In the genomic region with DNA sequence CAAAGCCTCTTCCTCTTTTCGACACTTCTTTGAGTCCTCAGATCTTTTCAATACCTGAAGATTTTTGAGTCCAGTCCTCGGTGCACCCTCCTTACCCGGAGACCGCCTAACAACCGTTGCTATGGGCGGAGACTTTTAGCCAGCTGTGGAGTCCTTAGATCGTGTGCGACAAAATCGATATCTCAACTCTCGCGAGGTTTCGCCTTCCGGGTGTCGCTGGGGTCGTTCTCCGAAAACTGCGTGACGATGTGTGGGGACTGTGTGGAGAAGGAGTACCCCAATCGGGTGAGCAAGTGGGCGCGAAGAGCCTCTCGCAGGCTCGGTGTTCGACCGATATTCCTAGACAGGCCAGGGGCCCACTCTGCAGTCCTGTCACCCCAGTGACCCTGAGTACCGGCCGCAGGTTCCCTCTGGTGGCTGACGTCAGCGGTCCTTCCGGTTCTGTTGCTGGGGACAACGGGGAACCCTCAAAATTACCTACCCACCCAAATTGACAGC, we compare ENCODE assay signal across 8 mouse cellular contexts. TPM values are rescaled to one million over a fixed set of nuclear protein-coding genes. Genes with fewer than 3 reads are reported as not detected.
DNase-seq lines count a peak whose midpoint lies in the region; ATAC-seq lines count a peak whose summit lies in the region.

A gene (plus strand): TSS at position 185 of the 498 bp plus-strand sequence.
A gene (plus strand): TSS at position 236 of the 498 bp plus-strand sequence.

- peaks cover 5% of the 10 kb centered on the region; the same call in 1 of the 2 replicates for H3K4me1 ChIP-seq in brown adipose tissue, adult 24 weeks (ENCODE audit: control insufficient read depth, insufficient read depth, insufficient read length, low read length)
- peaks cover 6 to 8% of the 10 kb centered on the region in 2 experiments; a peak in 3 of 4 replicates for H3K4me1 ChIP-seq in heart, embryonic 14.5 days (ENCODE audit: control insufficient read depth in 2 of 2, insufficient read depth in 2 of 2, low read length in 2 of 2)
- H3K4me1 ChIP-seq in liver, embryonic 13.5 days (replicated peaks), result peaks cover 21% of the 10 kb centered on the region
- 0 out of 2 replicates have a peak, but pooled peaks cover 6% of the 10 kb centered on the region for H3K4me1 ChIP-seq in stomach, embryonic 16.5 days (ENCODE audit: control insufficient read depth, insufficient read depth, low read length)

- H3K4me3 ChIP-seq in brown adipose tissue, adult 24 weeks (ENCODE audit: insufficient read depth, low read depth, low read length), result peak within 1 kb of the TSS; percentile 99
- H3K4me3 ChIP-seq in heart, embryonic 14.5 days (ENCODE audit: control insufficient read depth in 1 of 2, insufficient read depth in 1 of 2, low read depth in 1 of 2, low read length in 2 of 2), result peak within 1 kb of the TSS; percentile 54 to 86
- peak within 1 kb of the TSS; percentile 72 for H3K4me3 ChIP-seq in liver, embryonic 13.5 days (replicated peaks)
- H3K4me3 ChIP-seq in stomach, embryonic 16.5 days (replicated peaks; ENCODE audit: low read length), result peak within 1 kb of the TSS; percentile 64

- peak within 1 kb of the TSS; percentile 77 for H3K9ac ChIP-seq in heart, embryonic 14.5 days (ENCODE audit: low read length)
- peak within 1 kb of the TSS; percentile 81 for H3K9ac ChIP-seq in liver, embryonic 13.5 days
- peak within 1 kb of the TSS; percentile 88 for H3K9ac ChIP-seq in stomach, embryonic 16.5 days (ENCODE audit: low read length)

- H3K4me2 ChIP-seq in heart, embryonic 14.5 days (ENCODE audit: low read length), result peak within 1 kb of the TSS; percentile 77
- peak within 1 kb of the TSS; percentile 85 for H3K4me2 ChIP-seq in liver, embryonic 13.5 days
- peak within 1 kb of the TSS; percentile 63 for H3K4me2 ChIP-seq in stomach, embryonic 16.5 days (ENCODE audit: low read depth, low read length)

- H3K9me3 ChIP-seq in heart, embryonic 14.5 days (ENCODE audit: control insufficient read depth, low read length), result no peaks in the 10 kb centered on the region
- no peaks in the 10 kb centered on the region for H3K9me3 ChIP-seq in liver, embryonic 13.5 days (replicated peaks)
- H3K9me3 ChIP-seq in stomach, embryonic 16.5 days (replicated peaks; ENCODE audit: control insufficient read depth, low read length), result no peaks in the 10 kb centered on the region

- H3K27ac ChIP-seq in brown adipose tissue, adult 24 weeks (replicated peaks; ENCODE audit: low read depth, low read length), result peak within 1 kb of the TSS; percentile 99
- H3K27ac ChIP-seq in heart, embryonic 14.5 days (replicated peaks in 1 of 2; ENCODE audit: control insufficient read depth in 1 of 2, insufficient read depth in 1 of 2, low read depth in 2 of 2, low read length in 2 of 2), result peak within 1 kb of the TSS; percentile 78 to 87
- peak within 1 kb of the TSS; percentile 79 for H3K27ac ChIP-seq in liver, embryonic 13.5 days
- H3K27ac ChIP-seq in stomach, embryonic 16.5 days (ENCODE audit: low read length), result peak within 1 kb of the TSS; percentile 77

- H3K27me3 ChIP-seq in heart, embryonic 14.5 days (ENCODE audit: control insufficient read depth, insufficient read depth, low read length), result no peaks in the 10 kb centered on the region
- no peaks in the 10 kb centered on the region for H3K27me3 ChIP-seq in liver, embryonic 13.5 days
- no peaks in the 10 kb centered on the region for H3K27me3 ChIP-seq in stomach, embryonic 16.5 days (ENCODE audit: control insufficient read depth, insufficient read depth, low read length)

- under 1% methylated on average over 31 of the region's 31 CpGs for WGBS in heart, embryonic 14.5 days
- WGBS in liver, embryonic 13.5 days (ENCODE audit: insufficient replicate concordance), result under 1% methylated on average over 31 of the region's 31 CpGs
- WGBS in stomach, embryonic 16.5 days, result under 1% methylated on average over 31 of the region's 31 CpGs

- ATAC-seq in heart, embryonic 14.5 days (ENCODE audit: insufficient number of reproducible peaks, insufficient read depth, low FRiP score, low read depth), result peak; percentile 89
- peak; percentile 97 for ATAC-seq in liver, embryonic 13.5 days (ENCODE audit: low read depth)
- peak; percentile 97 for ATAC-seq in stomach, embryonic 16.5 days (ENCODE audit: insufficient read depth, low FRiP score)

- H3K36me3 ChIP-seq in heart, embryonic 14.5 days (ENCODE audit: control insufficient read depth, insufficient read depth, low read length), result no peaks in the 10 kb centered on the region
- H3K36me3 ChIP-seq in liver, embryonic 13.5 days, result no peaks in the 10 kb centered on the region
- H3K36me3 ChIP-seq in stomach, embryonic 16.5 days (ENCODE audit: control insufficient read depth, insufficient read depth, low read length), result no peaks in the 10 kb centered on the region

- DNase-seq in CD4-positive, CD25-positive, alpha-beta regulatory T cell, adult 2 months (ENCODE audit: low read depth, low spot score), result peak; percentile 100
- DNase-seq in fibroblast of lung, adult 2 months (ENCODE audit: low read depth), result peak; percentile 83
- DNase-seq in kidney, postnatal 14 days, result peak; percentile 95
- DNase-seq in liver, embryonic 13.5 days, result peak; percentile 95
- DNase-seq in neural tube, embryonic 10.5 days (ENCODE audit: extremely low spot score, low spot score), result peak; percentile 92

RNA-seq across cellular contexts. Expression of the first gene that starts in this region (rescaled TPM):
- 161 and 173 TPM in 2 replicates for polyA plus RNA-seq in brown adipose tissue, adult 24 weeks (2012; ENCODE audit: insufficient read depth, insufficient read length, missing spikeins)
- polyA plus RNA-seq in heart, embryonic 14.5 days (2014; fragmentation: Nextera tagmentation; extraction: Ambion mirVana), result 224 and 228 TPM in 2 replicates
- 91.5 and 100 TPM in 2 replicates for polyA plus RNA-seq in liver, embryonic 13.5 days (2015; fragmentation: Nextera tagmentation; extraction: Ambion mirVana)
- 140 and 149 TPM in 2 replicates for polyA plus RNA-seq in stomach, embryonic 16.5 days (2015; fragmentation: Nextera tagmentation; extraction: Ambion mirVana)

RNA-seq across cellular contexts. Expression of the second gene that starts in this region (rescaled TPM):
- 17.9 and 20.7 TPM in 2 replicates for polyA plus RNA-seq in brown adipose tissue, adult 24 weeks (2012; ENCODE audit: insufficient read depth, insufficient read length, missing spikeins)
- 24.5 and 27.4 TPM in 2 replicates for polyA plus RNA-seq in heart, embryonic 14.5 days (2014; fragmentation: Nextera tagmentation; extraction: Ambion mirVana)
- polyA plus RNA-seq in liver, embryonic 13.5 days (2015; fragmentation: Nextera tagmentation; extraction: Ambion mirVana), result 22.2 and 24.9 TPM in 2 replicates
- 34.4 and 37.4 TPM in 2 replicates for polyA plus RNA-seq in stomach, embryonic 16.5 days (2015; fragmentation: Nextera tagmentation; extraction: Ambion mirVana)

Comparison
In these comparisons a context has a peak if more than half of its experiments do, and no peak if none do; other contexts are left out.
1. Peak in every context shown above with its lines: DNase-seq, ATAC-seq, H3K4me3 ChIP-seq and H3K27ac ChIP-seq.